Mouse (Mus musculus) kidney, adult 2 months (tissue): ENCODE data around the gene Gm10153.

Experiments
- CTCF ChIP-seq: fragments of 200-500 bp; conservative IDR thresholded peaks from 2 replicates; pipeline ENCODE4 v1.5.1; 2011; ENCODE audit warnings: low read depth, mild to moderate bottlenecking, control low read depth, low read length, moderate library complexity, mixed read lengths; ENCODE audit not compliant: insufficient read depth, insufficient read length
- POLR2A ChIP-seq: fragments of 200-500 bp; IDR thresholded peaks from one replicate; pipeline ENCODE4 v1.6.1; 2011; ENCODE audit warnings: low read depth, low read length, control low read depth

DNA sequence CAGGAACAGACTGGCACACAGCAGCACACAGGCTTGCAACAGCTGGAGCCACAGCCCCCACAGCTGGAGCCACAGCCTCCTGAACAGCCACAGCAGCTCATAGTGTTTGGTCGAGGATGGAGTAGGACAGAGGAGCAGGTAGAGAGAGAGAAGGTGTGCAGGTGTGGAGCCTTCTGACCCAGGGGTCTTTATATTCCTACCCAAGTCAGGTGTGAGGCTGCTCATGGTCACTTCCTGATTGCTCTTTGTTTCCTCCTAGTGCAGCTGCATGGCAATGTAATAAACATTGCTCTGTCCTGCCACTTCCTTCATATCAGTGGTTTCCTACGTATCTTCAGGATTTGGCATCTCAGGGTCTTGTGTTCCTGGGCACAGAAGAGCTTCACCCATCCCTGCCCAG lies at the start of gene Gm10153:
- TF ChIP-seq POLR2A = no peak
- TF ChIP-seq CTCF = no peak
